Mouse (Mus musculus): Measurements from ENCODE around the gene Ltbp1. TPM values are rescaled to one million over a fixed set of nuclear protein-coding genes. Genes with fewer than 3 reads are reported as not detected.

Gene Ltbp1
- polyA plus RNA-seq, 1 experiment, result 27.7 TPM

GRCm38 (mm10) chr17:75073887-75074286 is 68.5 kb downstream of the Ltbp1 start:
- Histone ChIP-seq H3K4me3 (replicated peaks; ENCODE audit: extremely low read depth, low read depth, low read length) (no peak overlapping the region), H3K4me1 (ENCODE audit: control insufficient read depth, insufficient read depth, low read length) (peaks cover 2% of the 10 kb centered on the region; the same call in 1 of the 2 replicates)
- DNase-seq, result no peak
- WGBS, result 30% methylated on average over 8 of the region's 8 CpGs
- TF ChIP-seq POLR2A (IDR thresholded peaks at IDR 0.05; ENCODE audit: borderline replicate concordance, extremely low read depth, low read depth, low read length), result no peak
- no peak for TF ChIP-seq CTCF (IDR thresholded peaks at IDR 0.05; ENCODE audit: insufficient read depth, low read length)

GRCm38 (mm10) chr17:75074978-75075699 is 69.8 kb downstream of the Ltbp1 start:
- peaks cover 2% of the 10 kb centered on the region; the same call in 1 of the 2 replicates for H3K4me1 ChIP-seq (ENCODE audit: control insufficient read depth, insufficient read depth, low read length)
- H3K4me3 ChIP-seq (replicated peaks; ENCODE audit: extremely low read depth, low read depth, low read length), result no peak overlapping the region
- peak; percentile 31 for TF ChIP-seq CTCF (IDR thresholded peaks at IDR 0.05; ENCODE audit: insufficient read depth, low read length)
- TF ChIP-seq POLR2A (IDR thresholded peaks at IDR 0.05; ENCODE audit: borderline replicate concordance, extremely low read depth, low read depth, low read length), result no peak
- DNase-seq, result peak; percentile 52
- 70% methylated on average over 19 of the region's 19 CpGs for WGBS

GRCm38 (mm10) chr17:75081401-75081800 is 76.0 kb downstream of the Ltbp1 start:
- 78% methylated on average over 2 of the region's 2 CpGs for WGBS
- TF ChIP-seq CTCF (IDR thresholded peaks at IDR 0.05; ENCODE audit: insufficient read depth, low read length) (no peak), POLR2A (IDR thresholded peaks at IDR 0.05; ENCODE audit: borderline replicate concordance, extremely low read depth, low read depth, low read length) (no peak)
- DNase-seq, result no peak
- Histone ChIP-seq H3K4me1 (ENCODE audit: control insufficient read depth, insufficient read depth, low read length) (no peaks in the 10 kb centered on the region), H3K4me3 (replicated peaks; ENCODE audit: extremely low read depth, low read depth, low read length) (no peak overlapping the region)

GRCm38 (mm10) chr17:75082449-75082848 is 77.1 kb downstream of the Ltbp1 start:
- TF ChIP-seq CTCF (IDR thresholded peaks at IDR 0.05; ENCODE audit: insufficient read depth, low read length), result no peak
- TF ChIP-seq POLR2A (IDR thresholded peaks at IDR 0.05; ENCODE audit: borderline replicate concordance, extremely low read depth, low read depth, low read length), result no peak
- Histone ChIP-seq H3K4me1 (ENCODE audit: control insufficient read depth, insufficient read depth, low read length) (no peaks in the 10 kb centered on the region), H3K4me3 (replicated peaks; ENCODE audit: extremely low read depth, low read depth, low read length) (no peak overlapping the region)
- no peak for DNase-seq

- DNase-seq, result no peak
- H3K4me1 ChIP-seq (ENCODE audit: control insufficient read depth, insufficient read depth, low read length), result no peaks in the 10 kb centered on the region; the same call in 1 of the 2 replicates
- no peak overlapping the region for H3K4me3 ChIP-seq (replicated peaks; ENCODE audit: extremely low read depth, low read depth, low read length)
- no peak for TF ChIP-seq POLR2A (IDR thresholded peaks at IDR 0.05; ENCODE audit: borderline replicate concordance, extremely low read depth, low read depth, low read length)
- peak; percentile 14; the same call in 1 of the 2 replicates for TF ChIP-seq CTCF (IDR thresholded peaks at IDR 0.05; ENCODE audit: insufficient read depth, low read length)
- WGBS, result 40% methylated on average over 10 of the region's 10 CpGs
Observed at GRCm38 (mm10) chr17:75087296-75087941, 82.1 kb downstream of the Ltbp1 start.

- 41% methylated on average over 4 of the region's 4 CpGs for WGBS
- TF ChIP-seq CTCF (IDR thresholded peaks at IDR 0.05; ENCODE audit: insufficient read depth, low read length) (no peak), POLR2A (IDR thresholded peaks at IDR 0.05; ENCODE audit: borderline replicate concordance, extremely low read depth, low read depth, low read length) (no peak)
- Histone ChIP-seq H3K4me1 (ENCODE audit: control insufficient read depth, insufficient read depth, low read length) (no peaks in the 10 kb centered on the region; the same call in 1 of the 2 replicates), H3K4me3 (replicated peaks; ENCODE audit: extremely low read depth, low read depth, low read length) (no peak overlapping the region)
- DNase-seq, result no peak
Observed at GRCm38 (mm10) chr17:75088232-75088631, 82.9 kb downstream of the Ltbp1 start.

GRCm38 (mm10) chr17:75088727-75089126 is 83.4 kb downstream of the Ltbp1 start:
- no peak overlapping the region for H3K4me3 ChIP-seq (replicated peaks; ENCODE audit: extremely low read depth, low read depth, low read length)
- no peak for DNase-seq
- 64% methylated on average over 11 of the region's 11 CpGs for WGBS
- H3K4me1 ChIP-seq (ENCODE audit: control insufficient read depth, insufficient read depth, low read length), result no peaks in the 10 kb centered on the region; the same call in 1 of the 2 replicates
- TF ChIP-seq CTCF (IDR thresholded peaks at IDR 0.05; ENCODE audit: insufficient read depth, low read length) (0 out of 2 replicates have a peak, but pooled peaks have one; percentile 30), POLR2A (IDR thresholded peaks at IDR 0.05; ENCODE audit: borderline replicate concordance, extremely low read depth, low read depth, low read length) (no peak)

- Histone ChIP-seq H3K4me1 (ENCODE audit: control insufficient read depth, insufficient read depth, low read length) (no peaks in the 10 kb centered on the region; the same call in 1 of the 2 replicates), H3K4me3 (replicated peaks; ENCODE audit: extremely low read depth, low read depth, low read length) (no peak overlapping the region)
- DNase-seq, result no peak
- 83% methylated on average over 6 of the region's 6 CpGs for WGBS
- TF ChIP-seq POLR2A (IDR thresholded peaks at IDR 0.05; ENCODE audit: borderline replicate concordance, extremely low read depth, low read depth, low read length), result no peak
- TF ChIP-seq CTCF (IDR thresholded peaks at IDR 0.05; ENCODE audit: insufficient read depth, low read length), result no peak
Observed at GRCm38 (mm10) chr17:75090556-75090955, 85.2 kb downstream of the Ltbp1 start.

GRCm38 (mm10) chr17:75093563-75093962 is 88.2 kb downstream of the Ltbp1 start:
- no peak for DNase-seq
- TF ChIP-seq CTCF (IDR thresholded peaks at IDR 0.05; ENCODE audit: insufficient read depth, low read length), result no peak
- TF ChIP-seq POLR2A (IDR thresholded peaks at IDR 0.05; ENCODE audit: borderline replicate concordance, extremely low read depth, low read depth, low read length), result no peak
- no peaks in the 10 kb centered on the region; the same call in 1 of the 2 replicates for H3K4me1 ChIP-seq (ENCODE audit: control insufficient read depth, insufficient read depth, low read length)
- no peak overlapping the region for H3K4me3 ChIP-seq (replicated peaks; ENCODE audit: extremely low read depth, low read depth, low read length)
- 75% methylated on average over 3 of the region's 3 CpGs for WGBS
